Mouse (Mus musculus): ENCODE data around the gene Ncoa7. TPM values are rescaled to one million over a fixed set of nuclear protein-coding genes. Genes with fewer than 3 reads are reported as not detected.
A peak's percentile ranks its signal among the peaks of the same experiment; 100 is the strongest.

Gene Ncoa7
- polyA plus RNA-seq, 1 experiment from 2014 or later: 12.4 TPM

GRCm38 (mm10) chr10:30737323-30737722 is 65.8 kb downstream of the Ncoa7 start:
- Histone ChIP-seq H3K4me3 (ENCODE audit: low read depth, low read length) (no peak overlapping the region), H3K9me3 (replicated peaks; ENCODE audit: control insufficient read depth, low read length) (no peaks in the 10 kb centered on the region), H3K4me1 (ENCODE audit: control insufficient read depth, low read depth, low read length) (peaks cover 11% of the 10 kb centered on the region), H3K9ac (ENCODE audit: low read depth, low read length) (no peak overlapping the region), H3K27ac (ENCODE audit: low read length) (no peak overlapping the region), H3K4me2 (ENCODE audit: low read depth, low read length) (no peak overlapping the region), H3K36me3 (ENCODE audit: control insufficient read depth, insufficient read depth) (no peaks in the 10 kb centered on the region), H3K27me3 (ENCODE audit: control insufficient read depth, insufficient read depth, low read depth, low read length) (no peaks in the 10 kb centered on the region)
- ATAC-seq (ENCODE audit: low read depth): no peak
- 65% methylated on average over 2 of the region's 2 CpGs for WGBS (ENCODE audit: insufficient replicate concordance)

GRCm38 (mm10) chr10:30733148-30733785 is 69.9 kb downstream of the Ncoa7 start:
- Histone ChIP-seq H3K27ac (ENCODE audit: low read length) (peak overlapping the region; percentile 57; the same call in 1 of the 2 replicates), H3K4me3 (ENCODE audit: low read depth, low read length) (no peak overlapping the region), H3K9me3 (replicated peaks; ENCODE audit: control insufficient read depth, low read length) (no peaks in the 10 kb centered on the region), H3K36me3 (ENCODE audit: control insufficient read depth, insufficient read depth) (no peaks in the 10 kb centered on the region), H3K4me2 (ENCODE audit: low read depth, low read length) (no peak overlapping the region), H3K27me3 (ENCODE audit: control insufficient read depth, insufficient read depth, low read depth, low read length) (no peaks in the 10 kb centered on the region), H3K9ac (ENCODE audit: low read depth, low read length) (no peak overlapping the region), H3K4me1 (ENCODE audit: control insufficient read depth, low read depth, low read length) (peaks cover 19% of the 10 kb centered on the region)
- 72% methylated on average over 2 of the region's 2 CpGs for WGBS (ENCODE audit: insufficient replicate concordance)
- ATAC-seq (ENCODE audit: low read depth): peak; percentile 78

- Histone ChIP-seq H3K27ac (ENCODE audit: low read length) (no peak overlapping the region), H3K4me1 (ENCODE audit: control insufficient read depth, low read depth, low read length) (peaks cover 19% of the 10 kb centered on the region), H3K36me3 (ENCODE audit: control insufficient read depth, insufficient read depth) (no peaks in the 10 kb centered on the region), H3K4me3 (ENCODE audit: low read depth, low read length) (no peak overlapping the region), H3K9me3 (replicated peaks; ENCODE audit: control insufficient read depth, low read length) (no peaks in the 10 kb centered on the region), H3K9ac (ENCODE audit: low read depth, low read length) (no peak overlapping the region), H3K27me3 (ENCODE audit: control insufficient read depth, insufficient read depth, low read depth, low read length) (no peaks in the 10 kb centered on the region), H3K4me2 (ENCODE audit: low read depth, low read length) (no peak overlapping the region)
- no peak for ATAC-seq (ENCODE audit: low read depth)
- 71% methylated on average over 3 of the region's 3 CpGs for WGBS (ENCODE audit: insufficient replicate concordance)
Measured at GRCm38 (mm10) chr10:30731321-30731914, 71.7 kb downstream of the Ncoa7 start.

GRCm38 (mm10) chr10:30730791-30731190 is 72.3 kb downstream of the Ncoa7 start:
- 45% methylated on average over 1 of the region's 1 CpGs for WGBS (ENCODE audit: insufficient replicate concordance)
- Histone ChIP-seq H3K4me3 (ENCODE audit: low read depth, low read length) (no peak overlapping the region), H3K4me1 (ENCODE audit: control insufficient read depth, low read depth, low read length) (peaks cover 19% of the 10 kb centered on the region), H3K27ac (ENCODE audit: low read length) (no peak overlapping the region), H3K4me2 (ENCODE audit: low read depth, low read length) (no peak overlapping the region), H3K9me3 (replicated peaks; ENCODE audit: control insufficient read depth, low read length) (no peaks in the 10 kb centered on the region), H3K27me3 (ENCODE audit: control insufficient read depth, insufficient read depth, low read depth, low read length) (no peaks in the 10 kb centered on the region), H3K36me3 (ENCODE audit: control insufficient read depth, insufficient read depth) (no peaks in the 10 kb centered on the region), H3K9ac (ENCODE audit: low read depth, low read length) (no peak overlapping the region)
- no peak for ATAC-seq (ENCODE audit: low read depth)

GRCm38 (mm10) chr10:30729157-30730096 is 73.7 kb downstream of the Ncoa7 start:
- Histone ChIP-seq H3K36me3 (ENCODE audit: control insufficient read depth, insufficient read depth) (no peaks in the 10 kb centered on the region), H3K27me3 (ENCODE audit: control insufficient read depth, insufficient read depth, low read depth, low read length) (no peaks in the 10 kb centered on the region), H3K9ac (ENCODE audit: low read depth, low read length) (no peak overlapping the region), H3K4me1 (ENCODE audit: control insufficient read depth, low read depth, low read length) (peaks cover 19% of the 10 kb centered on the region), H3K4me3 (ENCODE audit: low read depth, low read length) (no peak overlapping the region), H3K4me2 (ENCODE audit: low read depth, low read length) (no peak overlapping the region), H3K9me3 (replicated peaks; ENCODE audit: control insufficient read depth, low read length) (no peaks in the 10 kb centered on the region), H3K27ac (ENCODE audit: low read length) (no peak overlapping the region)
- WGBS (ENCODE audit: insufficient replicate concordance): 82% methylated on average over 5 of the region's 5 CpGs
- peak; percentile 50 for ATAC-seq (ENCODE audit: low read depth)

- H3K4me3 ChIP-seq (ENCODE audit: low read depth, low read length): no peak overlapping the region
- H3K9ac ChIP-seq (ENCODE audit: low read depth, low read length): no peak overlapping the region
- H3K36me3 ChIP-seq (ENCODE audit: control insufficient read depth, insufficient read depth): peaks cover 5% of the 10 kb centered on the region
- H3K4me2 ChIP-seq (ENCODE audit: low read depth, low read length): no peak overlapping the region
- no peak overlapping the region for H3K27ac ChIP-seq (ENCODE audit: low read length)
- ATAC-seq (ENCODE audit: low read depth): no peak
- 78% methylated on average over 1 of the region's 1 CpGs for WGBS (ENCODE audit: insufficient replicate concordance)
- no peaks in the 10 kb centered on the region for H3K27me3 ChIP-seq (ENCODE audit: control insufficient read depth, insufficient read depth, low read depth, low read length)
- peaks cover 4% of the 10 kb centered on the region for H3K4me1 ChIP-seq (ENCODE audit: control insufficient read depth, low read depth, low read length)
- H3K9me3 ChIP-seq (replicated peaks; ENCODE audit: control insufficient read depth, low read length): no peaks in the 10 kb centered on the region
Measured at GRCm38 (mm10) chr10:30723014-30723413, 80.1 kb downstream of the Ncoa7 start.

GRCm38 (mm10) chr10:30720556-30720955 is 82.6 kb downstream of the Ncoa7 start:
- Histone ChIP-seq H3K27ac (ENCODE audit: low read length) (no peak overlapping the region), H3K4me2 (ENCODE audit: low read depth, low read length) (no peak overlapping the region), H3K9ac (ENCODE audit: low read depth, low read length) (no peak overlapping the region), H3K27me3 (ENCODE audit: control insufficient read depth, insufficient read depth, low read depth, low read length) (no peaks in the 10 kb centered on the region), H3K4me3 (ENCODE audit: low read depth, low read length) (no peak overlapping the region), H3K9me3 (replicated peaks; ENCODE audit: control insufficient read depth, low read length) (no peaks in the 10 kb centered on the region), H3K4me1 (ENCODE audit: control insufficient read depth, low read depth, low read length) (peaks cover 4% of the 10 kb centered on the region), H3K36me3 (ENCODE audit: control insufficient read depth, insufficient read depth) (peaks cover 5% of the 10 kb centered on the region)
- peak; percentile 30; the same call in 1 of the 2 replicates for ATAC-seq (ENCODE audit: low read depth)
- 82% methylated on average over 3 of the region's 3 CpGs for WGBS (ENCODE audit: insufficient replicate concordance)

- Histone ChIP-seq H3K27ac (ENCODE audit: low read length) (no peak overlapping the region), H3K4me3 (ENCODE audit: low read depth, low read length) (no peak overlapping the region), H3K36me3 (ENCODE audit: control insufficient read depth, insufficient read depth) (peaks cover 5% of the 10 kb centered on the region), H3K4me1 (ENCODE audit: control insufficient read depth, low read depth, low read length) (peaks cover 4% of the 10 kb centered on the region), H3K27me3 (ENCODE audit: control insufficient read depth, insufficient read depth, low read depth, low read length) (no peaks in the 10 kb centered on the region), H3K9me3 (replicated peaks; ENCODE audit: control insufficient read depth, low read length) (no peaks in the 10 kb centered on the region), H3K9ac (ENCODE audit: low read depth, low read length) (no peak overlapping the region), H3K4me2 (ENCODE audit: low read depth, low read length) (no peak overlapping the region)
- 72% methylated on average over 1 of the region's 1 CpGs for WGBS (ENCODE audit: insufficient replicate concordance)
- no peak for ATAC-seq (ENCODE audit: low read depth)
Measured at GRCm38 (mm10) chr10:30719947-30720346, 83.2 kb downstream of the Ncoa7 start.

Data from liver, embryonic 16.5 days (tissue).